Mouse (Mus musculus) G1E (cell line): Measurements from ENCODE around the gene Selenop.

Source experiments
- CTCF ChIP-seq: IDR thresholded peaks from 2 replicates; pipeline ENCODE4 v1.5.1; 2012; ENCODE audit warnings: low read depth, low read length, inconsistent platforms, mixed read lengths
- GATA1 ChIP-seq: IDR thresholded peaks from 2 replicates; pipeline ENCODE4 v1.6.1; 2012; ENCODE audit warnings: borderline replicate concordance, low read length, inconsistent platforms, mixed read lengths
- GATA2 ChIP-seq: IDR thresholded peaks from 2 replicates; pipeline ENCODE4 v1.6.1; 2012; ENCODE audit warnings: low read depth, low read length, inconsistent platforms, borderline replicate concordance
- POLR2AphosphoS5 ChIP-seq: IDR thresholded peaks from 2 replicates; pipeline ENCODE4 v1.6.1; 2012; ENCODE audit warnings: low read depth, low read length, inconsistent platforms; ENCODE audit not compliant: insufficient replicate concordance
- TAL1 ChIP-seq: conservative IDR thresholded peaks from 2 replicates; pipeline ENCODE4 v1.6.1; 2012; ENCODE audit warnings: low read depth, low read length, inconsistent platforms, mixed read lengths

DNA sequence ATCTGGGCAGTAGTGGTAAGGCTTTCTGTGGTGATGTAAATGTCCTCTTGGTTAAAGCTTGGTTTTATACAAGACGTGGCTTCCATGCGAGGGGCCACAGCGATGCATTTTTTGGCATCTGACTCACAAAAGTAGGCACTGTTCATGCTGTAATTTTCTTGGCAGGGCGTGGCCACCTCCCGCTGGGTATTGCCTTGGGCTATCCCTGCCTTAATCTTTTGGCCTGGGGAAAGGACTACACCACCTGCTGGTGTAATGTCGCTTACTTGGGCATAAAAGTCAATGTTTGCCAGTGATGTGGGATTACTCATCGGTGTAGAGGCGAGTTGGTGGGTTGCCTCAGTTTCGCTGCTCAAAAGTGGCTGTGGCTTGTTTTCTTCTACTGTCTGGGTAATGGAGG lies 51.6 kb downstream of the Selenop start:
- no peak for TF ChIP-seq CTCF
- TF ChIP-seq GATA1: no peak
- TF ChIP-seq GATA2: no peak
- TF ChIP-seq TAL1: no peak
- no peak for TF ChIP-seq POLR2AphosphoS5
